Mouse (Mus musculus): Measurements from ENCODE around the gene Hoxd4.
A peak's percentile ranks its signal among the peaks of the same experiment; 100 is the strongest.

Hoxd4 gene

GRCm38 (mm10) chr2:74709465-74710419, 2.0 kb upstream of the Hoxd4 start:
- no peak for DNase-seq

- DNase-seq: no peak
Observed at GRCm38 (mm10) chr2:74710929-74711543, 693 bp upstream of the Hoxd4 start.

GRCm38 (mm10) chr2:74713239-74714150, 1.8 kb downstream of the Hoxd4 start:
- no peak for DNase-seq

- DNase-seq: no peak
Observed at GRCm38 (mm10) chr2:74714156-74714789, 2.5 kb downstream of the Hoxd4 start.

GRCm38 (mm10) chr2:74714881-74715280, 3.2 kb downstream of the Hoxd4 start:
- no peak for DNase-seq

- DNase-seq: peak; percentile 85
Observed at GRCm38 (mm10) chr2:74715504-74716241, 3.9 kb downstream of the Hoxd4 start.

- DNase-seq: no peak
Observed at GRCm38 (mm10) chr2:74720384-74720783, 8.7 kb downstream of the Hoxd4 start.

GRCm38 (mm10) chr2:74720955-74721491, 9.3 kb downstream of the Hoxd4 start:
- DNase-seq: no peak

GRCm38 (mm10) chr2:74721882-74722281, 10.2 kb downstream of the Hoxd4 start:
- DNase-seq: no peak

- no peak for DNase-seq
Observed at GRCm38 (mm10) chr2:74722949-74723348, 11.2 kb downstream of the Hoxd4 start.

- DNase-seq: no peak
Observed at GRCm38 (mm10) chr2:74724244-74725015, 12.7 kb downstream of the Hoxd4 start.

- DNase-seq: no peak
Observed at GRCm38 (mm10) chr2:74725171-74725570, 13.4 kb downstream of the Hoxd4 start.

GRCm38 (mm10) chr2:74726551-74726950, 14.8 kb downstream of the Hoxd4 start, which contains the start of gene Gm28230:
Gene Gm28230 (plus strand): TSS chr2:74726728.
- peak; percentile 80 for DNase-seq

GRCm38 (mm10) chr2:74726973-74727639, 15.4 kb downstream of the Hoxd4 start:
- no peak for DNase-seq

- DNase-seq: no peak
Observed at GRCm38 (mm10) chr2:74727640-74728302, 16.0 kb downstream of the Hoxd4 start.

GRCm38 (mm10) chr2:74728303-74728680, 16.6 kb downstream of the Hoxd4 start:
- DNase-seq: no peak

- DNase-seq: no peak
Observed at GRCm38 (mm10) chr2:74730331-74730730, 18.6 kb downstream of the Hoxd4 start.

GRCm38 (mm10) chr2:74731055-74731454, 19.3 kb downstream of the Hoxd4 start:
- no peak for DNase-seq

- no peak for DNase-seq
Observed at GRCm38 (mm10) chr2:74731799-74732512, 20.2 kb downstream of the Hoxd4 start.
